Mouse (Mus musculus): Measurements from ENCODE around the gene Mettl26.
"Not testable (repeated sequence)": the region's sequence is repeated elsewhere in the genome, so short reads cannot be mapped to it uniquely, and the experiment has no call there.

The Mettl26 gene

DNA sequence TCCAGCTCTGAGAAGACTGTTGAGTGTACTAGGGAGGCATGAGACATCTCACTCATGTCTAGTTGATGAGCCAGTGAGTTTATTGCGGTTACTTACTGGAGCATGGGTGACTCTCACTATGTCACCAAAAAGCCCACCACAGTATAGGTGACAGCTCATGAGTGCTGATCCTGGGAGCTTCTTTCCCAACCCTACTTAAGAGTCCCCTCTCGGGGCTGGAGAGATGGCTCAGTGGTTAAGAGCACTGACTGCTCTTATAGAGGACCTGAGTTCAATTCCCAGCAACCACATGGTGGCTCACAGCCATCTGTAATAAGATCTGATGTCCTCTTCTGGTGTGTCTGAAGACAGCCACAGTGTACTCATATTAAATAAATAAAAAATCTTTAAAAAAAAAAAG is 4.9 kb upstream of the Mettl26 start:
- no peak for DNase-seq

DNA sequence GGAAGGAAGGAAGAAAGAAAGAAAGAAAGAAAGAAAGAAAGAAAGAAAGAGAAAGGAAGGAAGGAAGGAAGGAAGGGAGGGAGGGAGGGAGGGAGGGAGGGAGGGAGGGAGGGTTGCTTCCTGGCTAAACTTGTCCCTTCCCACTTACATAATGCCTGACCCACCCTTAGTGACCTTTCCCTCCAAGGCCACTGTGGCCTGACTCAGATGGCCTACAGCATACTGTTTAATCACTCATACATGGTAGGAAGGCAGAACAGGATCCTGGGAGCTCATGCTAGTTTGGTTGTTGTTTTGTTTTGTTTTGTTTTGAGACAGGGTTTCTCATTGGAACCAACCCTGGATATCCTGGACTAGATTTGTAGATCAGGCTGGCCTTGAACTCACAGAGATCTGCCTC is 3.3 kb upstream of the Mettl26 start:
- not testable (repeated sequence) for DNase-seq

DNA sequence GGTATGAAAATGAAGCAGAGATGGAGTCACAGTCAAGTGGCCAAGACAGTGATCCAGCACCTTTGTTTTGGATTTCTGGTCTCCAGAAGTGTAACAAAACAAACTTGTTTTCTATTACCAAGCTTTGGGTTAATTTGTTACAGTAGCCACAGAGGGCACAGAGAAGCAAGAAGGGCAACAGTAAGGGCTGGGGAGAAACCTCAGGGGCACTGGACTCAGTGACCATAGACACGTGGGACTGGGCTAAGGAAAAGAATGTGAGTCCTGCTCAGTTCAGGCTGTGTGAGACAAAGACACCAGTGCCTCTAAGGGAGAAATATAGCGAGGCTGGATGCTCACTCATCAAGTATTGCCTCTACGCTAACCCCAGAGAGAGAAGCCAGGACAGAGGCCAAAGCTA is 2.2 kb upstream of the Mettl26 start:
- no peak for DNase-seq

GRCm38 (mm10) chr17:25873405-25874147 is 1.3 kb upstream of the Mettl26 start:
- DNase-seq, result no peak

GRCm38 (mm10) chr17:25874148-25874720 is 640 bp upstream of the Mettl26 start:
- no peak for DNase-seq

- peak; percentile 89 to 90 for DNase-seq
Measured at GRCm38 (mm10) chr17:25875171-25876136, 580 bp downstream of the Mettl26 start.

DNA sequence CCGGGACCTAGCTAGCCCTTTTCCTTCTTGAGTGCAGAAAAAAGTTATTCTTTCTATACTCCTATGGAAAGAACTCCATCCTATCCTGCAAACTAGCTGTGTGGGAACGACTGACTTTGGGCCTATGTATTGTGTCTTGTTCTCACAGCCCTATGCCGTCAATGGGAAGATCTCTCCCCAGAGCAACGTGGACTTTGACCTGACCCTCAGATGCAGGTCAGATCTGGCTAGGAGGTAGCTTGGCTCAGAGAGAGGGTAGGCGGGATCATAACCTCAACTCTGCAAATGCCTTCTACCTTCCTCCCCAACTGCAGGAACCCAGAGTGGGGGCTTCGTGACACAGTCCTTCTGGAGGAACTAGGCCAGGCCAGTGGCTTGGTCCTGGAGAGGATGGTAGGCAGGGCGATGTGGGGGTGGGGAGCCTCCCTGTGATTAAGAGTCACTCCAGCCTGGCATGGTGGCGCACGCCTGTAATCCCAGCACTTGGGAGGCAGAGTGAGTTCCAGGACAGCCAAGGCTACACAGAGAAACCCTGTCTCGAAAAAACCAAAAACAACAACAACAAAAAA is 1.6 kb downstream of the Mettl26 start:
- DNase-seq, result no peak

DNA sequence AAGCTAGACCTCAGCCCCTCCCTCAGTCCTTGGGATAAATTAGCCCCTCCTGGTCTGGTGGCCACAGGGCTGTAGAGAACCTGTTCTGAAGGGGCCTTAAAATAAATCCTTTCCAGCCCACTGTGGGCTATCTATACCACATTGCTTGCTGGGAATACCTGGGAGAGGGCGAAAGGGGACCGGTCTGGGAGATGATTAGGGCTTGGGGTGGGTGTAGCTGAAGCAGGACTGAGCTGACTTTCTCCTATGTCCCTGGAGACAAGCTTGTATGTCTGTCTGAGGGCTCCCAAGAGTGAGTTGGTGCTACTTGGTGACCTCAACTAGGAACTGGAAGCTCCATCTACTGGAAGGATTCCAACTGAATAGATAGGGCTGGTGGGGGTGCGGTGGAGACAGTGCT is 2.2 kb downstream of the Mettl26 start:
- no peak for DNase-seq

GRCm38 (mm10) chr17:25877741-25878610 is 3.1 kb downstream of the Mettl26 start:
- no peak for DNase-seq

GRCm38 (mm10) chr17:25878611-25879180 is 3.8 kb downstream of the Mettl26 start:
- DNase-seq, result no peak

- peak in 1 of 2 experiments; percentile 26 for DNase-seq
Measured at GRCm38 (mm10) chr17:25879261-25879660, 4.4 kb downstream of the Mettl26 start.

DNA sequence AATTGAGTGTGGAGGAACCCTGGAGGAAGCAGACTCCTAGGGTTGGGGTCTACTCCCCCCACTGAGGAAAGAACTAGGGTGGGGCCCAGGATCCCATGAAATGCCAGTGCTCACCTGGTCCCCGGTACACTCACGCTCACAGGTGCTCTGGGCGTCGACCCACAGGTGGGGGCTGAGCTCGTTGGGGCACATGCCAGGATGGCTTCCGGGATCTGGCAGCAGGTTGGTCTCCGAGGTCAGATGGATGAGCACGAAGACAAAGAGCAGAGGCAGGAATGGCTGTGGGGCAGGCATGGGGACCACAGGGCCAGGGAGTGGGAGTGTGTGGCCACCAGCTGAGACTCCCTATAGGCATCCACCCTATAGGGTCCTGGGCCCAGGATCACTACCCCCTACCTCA is 4.9 kb downstream of the Mettl26 start:
- no peak for DNase-seq

DNA sequence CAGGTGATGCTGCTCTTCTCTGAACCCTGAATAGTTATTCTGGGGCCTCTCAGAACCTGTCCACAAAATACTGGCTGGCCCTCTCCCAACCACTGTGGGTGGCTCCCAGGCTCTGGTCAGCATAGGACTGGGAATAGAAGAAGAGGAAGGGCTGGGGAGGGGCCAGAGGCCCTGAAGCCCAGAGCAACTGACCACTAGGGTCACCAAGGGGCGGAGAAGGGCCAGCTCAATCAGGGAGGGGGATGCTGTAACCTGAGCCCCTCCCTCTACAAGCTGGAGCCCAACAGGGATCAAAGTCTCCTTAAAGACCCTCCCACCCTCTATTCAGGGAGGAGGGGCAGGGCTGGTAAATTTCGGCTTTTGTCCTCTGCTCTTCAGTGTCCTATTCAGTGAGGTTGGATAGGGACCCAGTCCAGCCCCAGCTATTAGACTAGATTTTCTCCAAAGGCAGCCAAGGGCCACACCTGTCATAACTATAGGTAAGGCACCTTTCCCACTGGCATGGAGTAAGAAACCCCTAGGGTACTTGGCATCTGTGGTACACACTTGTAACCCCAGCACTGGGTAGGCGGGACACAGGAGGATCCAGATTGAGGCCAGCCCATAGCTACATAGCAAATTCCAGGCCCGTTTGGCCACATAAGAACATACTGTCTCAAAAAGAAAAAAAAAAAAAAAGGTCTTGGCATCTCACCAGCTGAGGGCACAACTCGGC is 5.5 kb downstream of the Mettl26 start, which contains the start of gene Wfikkn1:
Wfikkn1 (minus strand) TSS at position 663 of the 715 bp plus-strand sequence.
- DNase-seq, result no peak

GRCm38 (mm10) chr17:25880913-25881641 is 6.2 kb downstream of the Mettl26 start:
- no peak for DNase-seq

GRCm38 (mm10) chr17:25881691-25882090 is 6.8 kb downstream of the Mettl26 start:
- DNase-seq, result no peak

- DNase-seq, result no peak
Measured at GRCm38 (mm10) chr17:25882306-25882705, 7.4 kb downstream of the Mettl26 start.

DNA sequence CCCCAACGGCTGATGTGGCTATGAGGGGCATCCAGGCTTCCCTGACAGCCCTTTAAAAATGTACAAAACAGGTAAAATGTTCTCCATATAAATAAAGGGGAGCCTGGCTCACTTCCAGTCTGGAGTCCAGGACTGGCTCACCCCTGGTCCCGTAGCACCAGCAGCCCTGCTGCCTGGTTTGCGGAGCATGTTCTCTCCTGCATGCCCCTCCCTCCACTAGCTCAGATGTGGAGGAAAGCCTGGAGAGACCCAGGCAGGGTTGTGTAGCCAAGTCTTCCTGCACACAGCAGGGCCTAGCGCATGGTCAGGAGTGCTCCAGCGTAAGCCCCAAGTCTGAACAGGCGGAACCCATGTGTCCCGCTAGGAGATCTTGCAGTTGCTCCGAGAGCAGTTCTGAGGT is 8.4 kb downstream of the Mettl26 start:
- DNase-seq, result no peak

- DNase-seq, result no peak
Measured at GRCm38 (mm10) chr17:25883824-25884223, 8.9 kb downstream of the Mettl26 start.

DNA sequence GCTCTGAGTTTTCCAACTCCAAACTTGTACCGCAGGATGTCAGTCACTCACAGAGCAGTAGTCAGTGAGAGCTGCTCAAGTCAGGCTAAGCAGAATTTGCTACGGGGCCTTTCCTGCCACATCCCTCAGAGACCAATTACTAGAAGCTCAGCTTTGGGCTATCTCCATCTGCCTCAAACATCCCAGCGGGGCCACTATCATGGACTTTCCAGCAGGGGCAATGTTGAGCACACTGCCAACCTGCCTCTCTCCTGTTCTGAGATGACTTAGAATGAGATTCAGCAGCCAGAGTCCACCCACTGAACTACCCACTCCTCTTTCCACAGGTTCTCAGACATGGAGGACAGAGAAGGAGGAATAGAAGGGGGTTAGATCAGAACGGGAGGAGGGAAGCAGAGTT is 10.8 kb downstream of the Mettl26 start:
- DNase-seq, result no peak

GRCm38 (mm10) chr17:25886806-25887205 is 11.9 kb downstream of the Mettl26 start:
- no peak for DNase-seq

All from lung, adult 18-20 months (tissue).